Mouse (Mus musculus) CD4-positive, CD25-positive, alpha-beta regulatory T cell, adult 4 months (primary cell): ENCODE data around the gene Cnrip1. TPM values are rescaled to one million over a fixed set of nuclear protein-coding genes. Genes with fewer than 3 reads are reported as not detected.
"Not testable (repeated sequence)": the region's sequence is repeated elsewhere in the genome, so short reads cannot be mapped to it uniquely, and the experiment has no call there.

Source experiments
- ATAC-seq: one replicate; pipeline ENCODE4 v1.8.0; 2017
- polyA plus RNA-seq, 2 experiments: library from polyadenylated mRNA; unstranded; fragments of 100-300 nt; shearing (Covaris generic); gene quantifications; one replicate each; pipeline ENCODE4 v1.2.1; 2017

Cnrip1 gene
- polyA plus RNA-seq, result 1 to 10 TPM; 5.3 to 7.4 TPM

GRCm38 (mm10) chr11:17051545-17052475, at the start of gene Cnrip1, which contains the start of gene Plek:
Cnrip1 (plus strand) TSS chr11:17051586.
Plek (minus strand) TSS chr11:17052381.
- peak; percentile 83 for ATAC-seq

- ATAC-seq, result no peak
Measured at GRCm38 (mm10) chr11:17002739-17003373, 48.5 kb upstream of the Cnrip1 start.

- ATAC-seq, result no peak
Measured at GRCm38 (mm10) chr11:17003757-17004156, 47.6 kb upstream of the Cnrip1 start.

GRCm38 (mm10) chr11:17004899-17005846, 46.2 kb upstream of the Cnrip1 start:
- no peak for ATAC-seq

- not testable (repeated sequence) for ATAC-seq
Measured at GRCm38 (mm10) chr11:17006526-17006925, 44.9 kb upstream of the Cnrip1 start.

GRCm38 (mm10) chr11:17007517-17008173, 43.7 kb upstream of the Cnrip1 start:
- ATAC-seq, result no peak

- peak; percentile 61 for ATAC-seq
Measured at GRCm38 (mm10) chr11:17008498-17008941, 42.9 kb upstream of the Cnrip1 start.

GRCm38 (mm10) chr11:17012948-17013347, 38.4 kb upstream of the Cnrip1 start:
- no peak for ATAC-seq

GRCm38 (mm10) chr11:17019328-17019727, 32.1 kb upstream of the Cnrip1 start:
- no peak for ATAC-seq

- no peak for ATAC-seq
Measured at GRCm38 (mm10) chr11:17023206-17023605, 28.2 kb upstream of the Cnrip1 start.

GRCm38 (mm10) chr11:17023984-17024383, 27.4 kb upstream of the Cnrip1 start:
- no peak for ATAC-seq

GRCm38 (mm10) chr11:17045806-17046205, 5.6 kb upstream of the Cnrip1 start:
- ATAC-seq, result no peak

GRCm38 (mm10) chr11:17052476-17053049, 1.2 kb downstream of the Cnrip1 start:
- no peak for ATAC-seq

- not testable (repeated sequence) for ATAC-seq
Measured at GRCm38 (mm10) chr11:17069360-17069759, 18.0 kb downstream of the Cnrip1 start.

- ATAC-seq, result no peak
Measured at GRCm38 (mm10) chr11:17075656-17076055, 24.3 kb downstream of the Cnrip1 start.

- no peak for ATAC-seq
Measured at GRCm38 (mm10) chr11:17082086-17082485, 30.7 kb downstream of the Cnrip1 start.

GRCm38 (mm10) chr11:17082953-17083352, 31.6 kb downstream of the Cnrip1 start:
- ATAC-seq, result no peak

GRCm38 (mm10) chr11:17083455-17083854, 32.1 kb downstream of the Cnrip1 start:
- no peak for ATAC-seq

- no peak for ATAC-seq
Measured at GRCm38 (mm10) chr11:17083866-17084265, 32.5 kb downstream of the Cnrip1 start.

- no peak for ATAC-seq
Measured at GRCm38 (mm10) chr11:17086106-17086505, 34.7 kb downstream of the Cnrip1 start.

GRCm38 (mm10) chr11:17106936-17107335, 55.5 kb downstream of the Cnrip1 start:
- ATAC-seq, result no peak
